Mouse (Mus musculus): ENCODE measurements at regions not wholly inside any gene's neighbourhood (a gene's known extent, or its start where the extent isn't known, plus 50 kb on each side); places are given as distances from the start of the nearest gene placed in this dataset.

DNA sequence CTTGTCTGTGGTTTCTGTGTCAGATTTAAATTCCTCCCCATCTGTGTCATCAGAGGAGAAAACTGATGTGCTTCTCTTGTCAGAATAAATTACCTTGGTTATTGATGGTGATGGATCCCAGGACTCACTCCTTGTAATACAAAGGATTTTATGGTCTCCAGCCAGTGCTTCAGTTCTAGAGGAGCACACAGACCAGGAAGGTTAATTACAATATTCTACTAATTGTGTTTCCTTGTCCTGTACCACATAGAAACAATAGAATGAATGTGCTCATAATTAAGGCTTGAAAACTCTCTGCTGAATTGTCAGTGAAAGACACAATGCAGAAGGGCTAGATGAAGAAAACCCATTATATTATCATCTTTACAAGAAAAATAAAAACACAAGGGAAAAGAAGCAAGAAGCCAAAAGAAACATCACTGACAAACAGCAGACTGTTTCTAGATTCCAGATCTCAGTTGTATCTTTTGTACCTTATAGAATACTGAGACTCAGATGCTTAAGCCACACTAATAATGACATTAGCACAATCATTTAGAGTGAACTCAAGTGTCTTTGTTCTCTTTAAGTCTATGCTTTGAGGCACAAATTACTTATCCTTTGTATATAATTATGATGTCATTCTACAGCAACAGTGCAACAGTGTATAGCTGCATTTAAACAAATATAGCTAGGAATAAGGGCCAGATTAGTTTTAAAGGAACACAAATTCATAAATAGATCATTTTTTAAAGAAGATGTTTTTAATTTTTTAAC, 3189.7 kb upstream of the Gm6569 start:
- no peak overlapping the region for H3K9ac ChIP-seq
- no peaks in the 10 kb centered on the region for H3K27me3 ChIP-seq
- H3K27ac ChIP-seq, result no peak overlapping the region
- no peaks in the 10 kb centered on the region for H3K9me3 ChIP-seq
- H3K4me2 ChIP-seq, result no peak overlapping the region
- no peaks in the 10 kb centered on the region for H3K36me3 ChIP-seq (replicated peaks)
- peak; percentile 72; the same call in 1 of the 2 replicates for ATAC-seq (ENCODE audit: low FRiP score)
- H3K4me3 ChIP-seq (replicated peaks), result no peak overlapping the region
- no peaks in the 10 kb centered on the region; the same call in 1 of the 2 replicates for H3K4me1 ChIP-seq

DNA sequence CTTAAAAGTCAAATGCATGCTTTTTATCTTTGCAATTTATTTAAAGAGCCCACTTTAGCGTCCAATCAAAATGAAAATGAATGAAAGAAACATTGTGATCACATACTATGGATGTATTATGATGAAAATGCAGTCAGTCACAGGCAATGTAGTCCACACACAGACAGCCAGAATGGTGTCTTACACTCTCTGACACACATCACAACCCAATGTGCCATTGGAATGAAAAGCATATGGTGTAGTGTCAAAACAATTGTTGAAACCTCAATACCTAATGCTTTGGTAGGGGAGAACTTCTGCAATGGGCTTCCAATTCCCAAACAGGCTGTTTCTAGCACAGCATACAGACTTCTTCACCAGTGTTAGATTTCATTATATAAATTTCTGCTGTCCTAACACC, 3158.8 kb upstream of the Gm6569 start:
- ATAC-seq (ENCODE audit: low FRiP score), result no peak

DNA sequence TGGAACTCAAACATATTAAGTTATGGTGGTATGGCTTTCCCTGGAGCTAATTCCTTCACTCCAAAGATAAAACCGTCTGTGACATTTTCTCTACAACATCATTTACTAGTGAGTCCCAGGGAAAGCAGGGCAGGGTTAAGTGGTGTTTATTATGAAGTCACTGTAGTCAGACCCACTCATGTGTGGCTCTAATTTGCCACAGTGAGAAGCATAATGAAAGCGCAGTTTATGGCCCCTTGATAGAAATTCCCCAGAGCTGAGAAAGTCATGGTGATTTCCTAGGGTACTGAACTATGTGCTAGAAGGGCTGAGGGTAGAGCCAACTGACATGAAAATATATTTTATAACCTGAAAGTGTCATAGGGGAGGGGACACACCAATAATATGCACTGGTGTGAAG, 3129.8 kb upstream of the Gm6569 start:
- no peak overlapping the region for H3K9ac ChIP-seq
- H3K27me3 ChIP-seq, result no peaks in the 10 kb centered on the region
- no peaks in the 10 kb centered on the region for H3K4me1 ChIP-seq
- ATAC-seq (ENCODE audit: low FRiP score), result no peak
- H3K36me3 ChIP-seq (replicated peaks), result no peaks in the 10 kb centered on the region
- no peak overlapping the region for H3K27ac ChIP-seq
- no peaks in the 10 kb centered on the region for H3K9me3 ChIP-seq
- WGBS, result 79% methylated on average over 2 of the region's 2 CpGs
- H3K4me3 ChIP-seq (replicated peaks), result no peak overlapping the region
- H3K4me2 ChIP-seq, result no peak overlapping the region

More for the DNA sequence above, 3158.8 kb upstream of the Gm6569 start:
- Histone ChIP-seq H3K27ac (no peak overlapping the region), H3K9me3 (no peaks in the 10 kb centered on the region), H3K4me1 (no peaks in the 10 kb centered on the region), H3K27me3 (no peaks in the 10 kb centered on the region), H3K9ac (no peak overlapping the region), H3K36me3 (replicated peaks) (no peaks in the 10 kb centered on the region), H3K4me2 (no peak overlapping the region), H3K4me3 (replicated peaks) (no peak overlapping the region)
- 76% methylated on average over 1 of the region's 1 CpGs for WGBS

DNA sequence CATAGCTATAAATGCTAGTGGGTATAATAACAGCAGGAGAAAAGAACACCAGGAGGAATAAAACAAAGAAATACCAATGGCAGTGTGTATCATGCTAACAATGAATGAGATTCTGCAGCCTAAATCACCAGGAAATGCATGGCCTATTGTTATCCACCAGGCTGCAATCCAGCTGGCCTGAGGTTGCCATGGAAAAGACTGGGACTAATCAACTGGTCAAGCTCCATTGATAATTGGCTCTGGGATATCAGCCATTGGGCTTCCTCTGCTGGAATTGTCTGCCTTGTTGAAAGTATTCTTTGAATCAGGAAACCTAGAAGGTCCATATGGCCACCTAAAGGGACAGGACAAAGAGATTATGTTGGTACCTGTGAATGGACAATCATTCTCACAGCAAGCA, 3120.6 kb upstream of the Gm6569 start:
- no peak overlapping the region for H3K27ac ChIP-seq

DNA sequence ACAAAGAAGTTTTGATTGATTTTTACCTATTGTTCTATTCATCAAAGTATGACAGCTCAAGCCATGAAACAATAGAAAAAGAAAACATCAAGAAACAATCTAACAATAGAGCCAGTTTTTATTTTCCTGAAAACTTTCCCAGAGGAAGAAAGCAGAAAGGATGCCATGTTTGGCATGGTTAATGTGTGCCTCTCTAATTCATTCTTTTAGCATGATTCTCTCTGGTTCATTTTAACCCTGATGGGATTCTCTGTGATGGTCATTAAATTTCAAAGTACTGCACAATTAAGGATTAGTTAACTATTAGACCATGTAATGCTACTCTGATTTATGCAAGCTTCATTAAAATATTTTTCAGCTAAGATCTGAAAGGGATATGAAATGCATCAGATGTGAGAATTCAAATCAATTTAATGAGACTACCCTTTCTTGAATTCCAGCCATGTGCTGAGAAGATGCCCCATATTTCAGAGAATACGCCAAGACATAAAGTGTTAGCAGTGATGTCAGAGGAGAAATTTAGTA, 3106.9 kb upstream of the Gm6569 start:
- Histone ChIP-seq H3K4me1 (no peaks in the 10 kb centered on the region), H3K9me3 (no peaks in the 10 kb centered on the region), H3K36me3 (replicated peaks) (no peaks in the 10 kb centered on the region), H3K4me2 (no peak overlapping the region), H3K27ac (no peak overlapping the region), H3K4me3 (replicated peaks) (no peak overlapping the region), H3K9ac (no peak overlapping the region), H3K27me3 (no peaks in the 10 kb centered on the region)
- ATAC-seq (ENCODE audit: low FRiP score), result no peak
- 81% methylated on average over 1 of the region's 1 CpGs for WGBS

More for the DNA sequence above, 3120.6 kb upstream of the Gm6569 start:
- H3K9me3 ChIP-seq, result no peaks in the 10 kb centered on the region
- peaks cover 8% of the 10 kb centered on the region for H3K4me1 ChIP-seq
- H3K9ac ChIP-seq, result no peak overlapping the region
- peak; percentile 70 for ATAC-seq (ENCODE audit: low FRiP score)
- no peaks in the 10 kb centered on the region for H3K27me3 ChIP-seq
- no peaks in the 10 kb centered on the region for H3K36me3 ChIP-seq (replicated peaks)
- no peak overlapping the region; the same call in 1 of the 2 replicates for H3K4me2 ChIP-seq
- no peak overlapping the region for H3K4me3 ChIP-seq (replicated peaks)

DNA sequence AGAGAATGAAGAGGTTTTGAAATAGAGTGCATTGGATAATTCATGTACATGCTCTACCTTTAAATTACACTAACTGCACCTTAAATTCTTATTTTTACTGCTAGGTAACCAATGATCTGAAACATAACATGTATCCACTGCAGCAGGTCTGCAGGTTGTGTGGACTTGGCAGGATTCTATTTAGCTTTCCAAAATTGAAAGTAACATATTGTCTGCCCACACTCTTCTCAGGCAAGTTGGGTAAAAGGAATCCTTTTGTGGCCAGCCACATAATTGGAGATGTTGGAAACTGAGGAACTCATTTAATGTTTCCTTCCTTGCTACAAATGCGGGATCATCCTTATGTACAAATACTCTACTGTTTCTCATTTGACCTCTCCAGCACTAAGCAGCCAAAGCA, 3106.4 kb upstream of the Gm6569 start:
- ATAC-seq (ENCODE audit: low FRiP score), result no peak
- Histone ChIP-seq H3K9ac (no peak overlapping the region), H3K4me1 (no peaks in the 10 kb centered on the region), H3K27ac (no peak overlapping the region), H3K4me3 (replicated peaks) (no peak overlapping the region), H3K9me3 (no peaks in the 10 kb centered on the region), H3K27me3 (no peaks in the 10 kb centered on the region), H3K4me2 (no peak overlapping the region), H3K36me3 (replicated peaks) (no peaks in the 10 kb centered on the region)
- WGBS, result 100% methylated on average over 1 of the region's 1 CpGs

DNA sequence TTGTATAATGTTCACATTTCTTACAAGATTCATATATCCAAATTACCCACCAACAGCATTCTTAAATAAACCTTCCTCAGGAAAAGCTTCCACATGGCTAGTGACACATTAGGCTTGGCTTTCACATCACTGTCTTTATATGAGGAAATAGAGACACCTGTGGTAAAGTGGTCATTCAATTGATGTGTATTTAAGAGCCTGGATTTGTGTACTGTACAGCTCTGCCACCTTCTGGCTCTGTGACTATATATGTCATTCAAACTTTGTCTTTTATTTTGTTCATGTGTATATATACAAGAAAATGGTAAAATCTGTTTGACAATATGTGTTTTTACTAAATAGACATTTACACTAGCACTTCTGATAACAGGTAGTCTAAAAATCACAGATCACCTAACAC, 3090.1 kb upstream of the Gm6569 start:
- ATAC-seq (ENCODE audit: low FRiP score), result no peak
- H3K9me3 ChIP-seq, result no peaks in the 10 kb centered on the region

DNA sequence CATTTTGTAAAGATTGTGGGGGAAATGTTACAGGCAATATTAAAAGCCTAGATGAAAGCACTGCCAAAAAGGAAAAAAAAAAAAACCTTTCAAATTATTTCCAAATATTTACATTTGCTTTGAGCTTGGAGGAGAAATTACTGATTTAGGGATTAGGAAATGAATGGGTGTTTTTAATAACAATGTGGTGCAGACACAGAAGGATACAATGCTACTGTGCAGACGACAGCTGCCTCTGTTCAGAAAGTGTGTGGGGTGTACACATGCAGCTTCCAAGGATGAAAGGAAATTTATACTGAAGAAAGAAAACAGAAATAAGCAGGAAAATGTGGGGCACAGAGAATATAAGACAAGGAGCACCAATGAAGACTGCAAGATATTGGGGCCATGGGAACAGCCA, 3070.3 kb upstream of the Gm6569 start:
- Histone ChIP-seq H3K27me3 (no peaks in the 10 kb centered on the region), H3K4me1 (0 out of 2 replicates have a peak, but pooled peaks cover 6% of the 10 kb centered on the region), H3K9ac (no peak overlapping the region), H3K4me3 (replicated peaks) (no peak overlapping the region), H3K36me3 (replicated peaks) (no peaks in the 10 kb centered on the region), H3K27ac (no peak overlapping the region), H3K9me3 (no peaks in the 10 kb centered on the region), H3K4me2 (no peak overlapping the region)
- WGBS, result 13% methylated on average over 1 of the region's 1 CpGs
- ATAC-seq (ENCODE audit: low FRiP score), result 0 out of 2 replicates have a peak, but pooled peaks have one; percentile 60

More for the DNA sequence above, 3090.1 kb upstream of the Gm6569 start:
- Histone ChIP-seq H3K4me2 (no peak overlapping the region), H3K4me3 (replicated peaks) (no peak overlapping the region), H3K4me1 (no peaks in the 10 kb centered on the region), H3K27ac (no peak overlapping the region), H3K27me3 (no peaks in the 10 kb centered on the region), H3K36me3 (replicated peaks) (no peaks in the 10 kb centered on the region), H3K9ac (no peak overlapping the region)

DNA sequence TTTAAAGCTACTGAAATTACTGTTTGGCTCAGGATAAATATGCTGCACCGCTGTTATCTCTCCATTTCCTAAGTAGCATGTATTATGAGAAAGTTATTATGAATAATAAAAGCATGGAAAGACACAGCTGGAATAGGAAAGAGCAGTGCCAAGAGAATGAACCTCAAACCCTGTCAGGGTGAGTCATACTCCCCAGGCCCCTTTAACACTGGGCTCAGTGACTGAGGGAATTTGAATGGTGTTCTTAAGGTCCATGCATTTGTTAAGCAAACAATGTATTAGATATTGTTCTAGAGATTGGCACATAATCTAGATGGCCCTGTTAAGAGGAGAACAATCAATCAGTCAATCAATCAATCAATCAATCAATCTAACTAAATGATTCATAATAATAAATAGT, 3069.8 kb upstream of the Gm6569 start:
- Histone ChIP-seq H3K4me2 (no peak overlapping the region), H3K9ac (no peak overlapping the region), H3K27me3 (no peaks in the 10 kb centered on the region), H3K27ac (no peak overlapping the region), H3K9me3 (no peaks in the 10 kb centered on the region), H3K36me3 (replicated peaks) (no peaks in the 10 kb centered on the region), H3K4me1 (0 out of 2 replicates have a peak, but pooled peaks cover 6% of the 10 kb centered on the region), H3K4me3 (replicated peaks) (no peak overlapping the region)
- 73% methylated on average over 1 of the region's 1 CpGs for WGBS
- ATAC-seq (ENCODE audit: low FRiP score), result no peak

DNA sequence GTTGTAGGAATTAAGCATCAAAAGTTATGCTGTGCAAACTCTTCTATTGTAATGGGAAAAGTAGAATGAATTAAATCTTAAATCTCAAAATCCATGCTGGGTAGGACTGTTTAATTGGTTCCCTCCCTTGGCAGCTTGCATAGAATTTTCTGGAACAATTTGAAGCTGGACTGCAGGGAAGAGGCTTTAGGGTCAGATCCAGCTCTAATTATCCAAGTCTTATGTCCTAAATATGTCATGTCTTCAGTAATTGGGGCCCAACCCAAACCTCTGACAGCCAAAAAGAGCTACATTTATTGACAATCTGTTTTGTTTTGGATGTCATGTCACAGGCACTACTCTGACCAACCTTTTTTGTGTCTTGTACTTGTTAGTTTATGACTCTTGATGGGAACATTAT, 3068.9 kb upstream of the Gm6569 start:
- Histone ChIP-seq H3K27ac (no peak overlapping the region), H3K4me3 (replicated peaks) (no peak overlapping the region), H3K4me2 (no peak overlapping the region), H3K4me1 (0 out of 2 replicates have a peak, but pooled peaks cover 6% of the 10 kb centered on the region), H3K27me3 (no peaks in the 10 kb centered on the region), H3K9ac (no peak overlapping the region), H3K9me3 (no peaks in the 10 kb centered on the region), H3K36me3 (replicated peaks) (no peaks in the 10 kb centered on the region)
- ATAC-seq (ENCODE audit: low FRiP score), result no peak
